Mouse (Mus musculus) embryonic facial prominence, embryonic 14.5 days (tissue): ENCODE measurements at regions not wholly inside any gene's neighbourhood (a gene's known extent, or its start where the extent isn't known, plus 50 kb on each side); places are given as distances from the start of the nearest gene placed in this dataset.

Experiments
- ATAC-seq: fragments of 200-750 bp; cut with Nextera tagmentation; 2 replicates; pipeline ENCODE4 v1.8.0; 2017; ENCODE audit warnings: low read depth, moderate number of reproducible peaks, moderate TSS enrichment
- DNase-seq: peaks from one replicate; pipeline ENCODE4 v3.0.0-alpha.2; 2015; ENCODE audit warnings: low spot score
- H3K27ac ChIP-seq: fragments of 300-500 bp; sonication (generic); replicated peaks from 2 replicates; pipeline ENCODE4 v1.5.1; 2014; ENCODE audit warnings: low read depth, mild to moderate bottlenecking, low read length, moderate library complexity
- H3K27me3 ChIP-seq: fragments of 300-500 bp; sonication (generic); replicated peaks from 2 replicates; pipeline ENCODE4 v1.6.1; 2014; ENCODE audit warnings: low read length; ENCODE audit not compliant: control insufficient read depth, insufficient read depth
- H3K36me3 ChIP-seq: fragments of 300-500 bp; sonication (generic); 2 replicates; pipeline ENCODE4 v1.6.1; 2014; ENCODE audit warnings: low read length, mixed read lengths; ENCODE audit not compliant: control insufficient read depth, insufficient read depth
- H3K4me1 ChIP-seq: fragments of 300-500 bp; sonication (generic); 2 replicates; pipeline ENCODE4 v1.6.1; 2014; ENCODE audit warnings: antibody characterized with exemption, low read length; ENCODE audit not compliant: control insufficient read depth, insufficient read depth
- H3K4me2 ChIP-seq: fragments of 300-500 bp; sonication (generic); 2 replicates; pipeline ENCODE4 v1.6.1; 2014; ENCODE audit warnings: low read depth, mild to moderate bottlenecking, low read length, moderate library complexity, mixed read lengths
- H3K4me3 ChIP-seq: fragments of 300-500 bp; sonication (generic); 2 replicates; pipeline ENCODE4 v1.5.1; 2014; ENCODE audit warnings: low read depth, mild to moderate bottlenecking, low read length
- H3K9ac ChIP-seq: fragments of 300-500 bp; sonication (generic); 2 replicates; pipeline ENCODE4 v1.6.1; 2014; ENCODE audit warnings: low read depth, mild to moderate bottlenecking, low read length, moderate library complexity, mixed read lengths
- H3K9me3 ChIP-seq: fragments of 300-500 bp; sonication (generic); 2 replicates; pipeline ENCODE4 v1.6.1; 2016; ENCODE audit warnings: low read length; ENCODE audit not compliant: control insufficient read depth
- WGBS: fragments of 180-500 bp; shearing (Covaris S2); extraction: QIAGEN DNeasy Blood & Tissue Kit; methylation state at CpG from one replicate; pipeline ENCODE4 v1.1.7; 2014; 5-methylcytosine and 5-hydroxymethylcytosine counted together

DNA sequence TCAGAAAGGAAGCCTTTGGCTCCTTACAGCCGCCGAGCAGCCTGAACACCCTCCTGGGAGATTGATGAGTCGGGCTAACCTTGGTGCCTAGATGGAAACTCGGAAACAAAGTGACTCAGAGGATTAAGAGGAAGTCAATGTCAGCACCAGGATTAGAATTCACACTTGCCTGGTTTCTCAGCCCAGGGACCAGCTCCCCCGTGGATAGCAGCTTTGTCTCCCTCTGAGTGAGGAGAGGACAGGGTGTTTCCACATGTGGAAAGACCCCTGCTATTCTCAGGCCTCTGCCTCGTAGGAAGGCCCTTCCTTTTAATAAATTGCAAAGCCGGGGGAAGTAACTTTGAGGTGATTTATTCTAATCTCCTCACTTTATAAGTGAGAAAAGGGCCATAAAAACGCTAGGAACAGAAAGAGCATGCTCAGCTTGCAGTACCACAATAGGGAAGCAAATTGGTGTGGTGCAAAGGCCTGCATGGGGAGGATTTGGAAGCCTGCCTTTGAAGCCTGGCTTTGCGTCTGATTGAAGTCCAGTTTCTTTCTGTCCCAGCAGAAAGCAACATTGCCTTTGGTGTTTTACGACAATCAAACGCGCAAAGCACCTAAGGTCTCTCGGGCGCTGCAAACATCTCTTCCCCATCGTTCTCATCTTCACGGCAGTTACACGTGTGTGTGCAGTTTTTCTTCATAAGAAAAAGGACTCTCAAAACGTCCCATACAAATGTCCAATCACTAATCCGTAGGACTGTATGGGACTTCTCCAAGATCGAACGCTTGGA is 242.8 kb downstream of the Ndfip2 start:
- DNase-seq (no peak), ATAC-seq (no peak)
- 20% methylated on average over 21 of the region's 21 CpGs for WGBS
- Histone ChIP-seq H3K4me1 (peaks cover 37% of the 10 kb centered on the region), H3K9ac (0 out of 2 replicates have a peak overlapping the region, but pooled peaks have one; percentile 26), H3K9me3 (no peaks in the 10 kb centered on the region), H3K27me3 (peaks cover 13% of the 10 kb centered on the region; the same call in 1 of the 2 replicates), H3K4me2 (peak overlapping the region; percentile 43; the same call in 1 of the 2 replicates), H3K4me3 (peak overlapping the region; percentile 5; the same call in 1 of the 2 replicates), H3K27ac (no peak overlapping the region), H3K36me3 (no peaks in the 10 kb centered on the region)

DNA sequence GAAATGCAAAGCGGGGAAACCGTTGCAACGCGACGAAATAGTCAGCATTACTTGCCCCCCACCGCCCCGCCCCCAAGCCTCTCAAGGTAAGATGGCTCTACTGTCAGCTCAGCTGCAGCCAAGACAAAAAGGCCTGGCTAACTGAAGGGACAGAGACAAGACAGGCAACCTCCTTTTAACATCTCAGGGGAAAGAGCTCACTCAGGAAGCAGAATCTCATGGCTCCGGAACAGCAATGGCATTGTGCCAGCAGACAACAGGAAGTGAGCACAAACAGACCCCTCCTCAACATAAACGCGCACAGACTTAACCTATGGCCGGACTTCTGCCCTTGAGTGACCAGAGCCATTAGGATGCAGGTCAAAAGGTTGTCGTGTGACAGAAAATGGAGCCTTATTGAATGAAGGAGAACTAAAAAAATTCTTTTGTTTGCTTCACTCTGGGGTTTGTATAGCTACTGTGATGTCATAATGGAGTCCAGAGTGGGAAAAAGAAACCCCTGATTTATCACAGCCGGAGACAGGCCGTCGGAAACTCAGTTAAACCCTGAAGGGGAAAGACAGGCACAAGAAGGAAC is 241.0 kb downstream of the Ndfip2 start:
- DNase-seq = no peak
- no peak for ATAC-seq
- Histone ChIP-seq H3K27ac (no peak overlapping the region), H3K4me2 (peak overlapping the region; percentile 43), H3K9me3 (no peaks in the 10 kb centered on the region), H3K27me3 (peaks cover 13% of the 10 kb centered on the region; the same call in 1 of the 2 replicates), H3K36me3 (no peaks in the 10 kb centered on the region), H3K9ac (peak overlapping the region; percentile 21; the same call in 1 of the 2 replicates), H3K4me1 (peaks cover 37% of the 10 kb centered on the region), H3K4me3 (peak overlapping the region; percentile 13; the same call in 1 of the 2 replicates)
- WGBS = 21% methylated on average over 15 of the region's 15 CpGs

DNA sequence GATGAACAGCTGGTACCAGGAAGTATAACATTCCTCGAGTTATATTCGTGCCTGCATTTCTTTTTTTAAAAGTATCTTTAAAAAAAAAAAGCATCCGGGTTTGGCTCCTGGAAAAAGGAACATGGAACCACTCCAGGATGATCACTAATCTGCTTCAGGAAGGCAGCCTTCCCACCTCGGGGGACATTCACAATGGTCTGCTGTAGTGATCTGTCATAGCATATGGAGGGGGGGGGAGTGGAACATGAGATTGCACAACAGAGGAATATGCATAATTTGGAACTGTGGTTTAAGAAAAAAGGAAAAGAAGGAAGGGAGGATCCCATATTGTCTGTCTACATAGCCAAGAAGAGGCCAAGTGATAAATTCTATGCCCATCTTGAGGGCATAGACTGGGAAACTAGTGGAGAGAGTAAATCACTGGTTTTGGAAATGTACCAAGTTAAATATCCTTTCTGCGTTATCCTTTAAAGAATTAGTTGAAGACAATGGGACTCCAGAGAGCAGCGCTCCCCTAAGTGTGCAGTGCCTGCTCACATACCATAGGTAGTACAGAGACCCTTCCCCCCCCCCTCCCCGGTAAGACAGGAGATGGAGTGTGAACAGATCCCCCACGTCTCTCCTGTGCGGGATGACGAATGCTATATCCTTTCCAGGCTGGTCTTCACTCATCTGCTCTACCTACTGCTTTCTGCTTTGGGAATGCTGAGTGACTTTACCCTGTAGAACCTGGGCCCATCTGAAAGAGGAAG is 240.0 kb downstream of the Ndfip2 start:
- no peak for ATAC-seq
- WGBS = 41% methylated on average over 10 of the region's 10 CpGs

DNA sequence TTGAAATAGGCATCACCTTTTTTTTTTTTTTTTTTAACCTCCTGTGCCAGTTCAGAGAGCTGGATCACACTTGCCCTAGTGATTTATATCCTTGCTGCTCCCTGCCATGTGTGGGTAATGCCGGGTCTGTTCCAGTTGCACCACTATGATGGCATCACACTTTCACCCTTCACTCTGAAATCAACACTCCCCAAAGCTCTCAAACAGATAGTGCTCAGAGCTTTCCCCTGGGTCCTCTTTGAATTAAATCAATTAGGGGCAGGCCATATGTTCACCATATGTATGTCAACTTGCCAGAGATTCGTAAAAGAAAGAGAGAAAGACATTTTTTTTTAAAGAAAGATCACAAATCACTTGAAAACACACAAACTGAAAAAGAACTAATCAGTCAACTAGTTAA is 236.8 kb downstream of the Ndfip2 start:
- DNase-seq (peak; percentile 64), ATAC-seq (no peak)
- no peaks in the 10 kb centered on the region for H3K36me3 ChIP-seq
- H3K4me3 ChIP-seq = no peak overlapping the region
- no peak overlapping the region for H3K9ac ChIP-seq
- no peak overlapping the region for H3K27ac ChIP-seq
- WGBS = 22% methylated on average over 2 of the region's 2 CpGs
- H3K4me1 ChIP-seq = peaks cover 20% of the 10 kb centered on the region
- no peaks in the 10 kb centered on the region for H3K9me3 ChIP-seq
- no peaks in the 10 kb centered on the region for H3K27me3 ChIP-seq
- H3K4me2 ChIP-seq = no peak overlapping the region

More for the DNA sequence above, 240.0 kb downstream of the Ndfip2 start:
- Histone ChIP-seq H3K36me3 (no peaks in the 10 kb centered on the region), H3K9ac (no peak overlapping the region), H3K4me3 (no peak overlapping the region), H3K4me2 (no peak overlapping the region), H3K4me1 (peaks cover 37% of the 10 kb centered on the region), H3K27ac (no peak overlapping the region), H3K9me3 (no peaks in the 10 kb centered on the region), H3K27me3 (peaks cover 13% of the 10 kb centered on the region; the same call in 1 of the 2 replicates)
- DNase-seq = peak; percentile 67

DNA sequence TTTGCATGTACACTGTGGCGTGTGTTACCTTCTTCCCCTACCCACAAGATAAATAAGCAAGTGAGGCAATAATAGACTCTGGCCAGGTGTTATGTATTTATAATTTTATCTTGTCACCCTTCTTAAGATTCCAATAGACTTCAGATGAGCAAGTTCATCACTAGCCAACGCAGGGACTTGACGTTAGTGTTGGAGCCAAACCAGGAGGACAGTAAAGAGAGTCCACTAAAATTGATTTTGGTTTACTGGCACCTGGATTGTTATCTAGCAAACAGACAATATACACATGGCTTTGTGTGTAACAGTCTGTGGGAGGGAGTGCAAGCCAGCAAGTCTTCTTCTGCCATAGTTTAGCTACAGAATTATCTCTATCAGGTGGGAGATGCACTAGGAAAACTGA is 236.0 kb downstream of the Ndfip2 start:
- no peak for ATAC-seq

DNA sequence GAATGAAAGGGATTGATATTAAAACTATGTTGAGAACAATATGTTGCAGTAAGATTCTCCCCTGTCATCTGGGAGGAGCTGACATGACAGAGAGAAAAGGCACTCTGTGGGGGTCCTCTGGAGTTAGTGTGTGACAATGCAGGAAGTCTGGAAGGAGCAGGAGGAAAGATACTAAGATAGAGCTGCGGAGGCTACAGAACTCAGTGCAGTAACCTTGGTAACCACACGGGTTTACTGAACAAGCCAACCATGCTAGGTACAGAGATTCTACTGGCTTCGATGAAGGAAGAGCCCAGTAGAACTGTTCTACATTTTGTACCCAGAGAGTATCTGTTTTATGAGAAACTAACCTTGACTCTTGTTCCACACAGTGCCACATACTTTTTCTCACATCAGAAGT is 231.8 kb downstream of the Ndfip2 start:
- no peaks in the 10 kb centered on the region for H3K4me1 ChIP-seq
- H3K27ac ChIP-seq = no peak overlapping the region
- no peaks in the 10 kb centered on the region for H3K36me3 ChIP-seq
- H3K9ac ChIP-seq = no peak overlapping the region
- H3K9me3 ChIP-seq = no peaks in the 10 kb centered on the region
- DNase-seq (no peak), ATAC-seq (no peak)
- H3K27me3 ChIP-seq = no peaks in the 10 kb centered on the region
- no peak overlapping the region for H3K4me2 ChIP-seq
- H3K4me3 ChIP-seq = no peak overlapping the region
- WGBS = 69% methylated on average over 3 of the region's 3 CpGs

More for the DNA sequence above, 236.0 kb downstream of the Ndfip2 start:
- H3K4me2 ChIP-seq = no peak overlapping the region
- peaks cover 16% of the 10 kb centered on the region for H3K4me1 ChIP-seq
- H3K4me3 ChIP-seq = no peak overlapping the region
- no peaks in the 10 kb centered on the region for H3K9me3 ChIP-seq
- no peaks in the 10 kb centered on the region for H3K27me3 ChIP-seq
- H3K9ac ChIP-seq = no peak overlapping the region
- no peaks in the 10 kb centered on the region for H3K36me3 ChIP-seq
- no peak overlapping the region for H3K27ac ChIP-seq
- DNase-seq = no peak
- 90% methylated on average over 3 of the region's 3 CpGs for WGBS

DNA sequence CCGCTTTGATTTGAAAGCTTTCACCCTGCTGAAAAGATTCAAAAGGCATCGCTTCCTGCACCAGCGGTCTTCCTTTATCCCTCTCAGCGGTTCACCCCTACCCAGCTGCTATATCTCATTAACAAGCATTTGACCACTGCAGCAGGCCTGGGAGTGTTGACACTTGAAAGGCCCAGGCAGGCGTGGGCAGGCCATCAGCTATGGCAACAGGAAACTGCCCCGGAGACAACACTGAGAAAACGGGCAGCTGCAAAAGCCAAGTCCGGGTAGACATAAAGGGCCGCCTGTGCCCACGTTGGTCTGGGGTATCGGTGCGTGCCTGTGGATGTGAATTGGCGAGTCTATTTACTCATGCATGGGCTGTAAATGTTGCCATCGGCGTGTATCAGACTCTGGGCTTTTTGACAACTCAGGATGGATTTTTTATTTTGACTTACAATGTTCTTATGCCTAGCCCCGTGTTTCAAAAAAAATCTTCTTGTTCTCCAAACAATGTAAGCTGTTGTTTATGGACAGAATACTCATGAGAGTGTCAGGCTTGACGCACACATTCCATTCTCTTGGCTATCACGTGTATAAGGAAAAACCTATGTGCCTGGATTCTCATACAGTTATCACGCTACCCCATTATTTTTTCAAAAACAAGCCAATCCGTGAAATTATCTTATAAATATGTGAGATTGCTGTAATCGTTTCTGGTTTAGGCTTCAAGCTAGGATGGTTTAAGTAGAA is 225.1 kb downstream of the Ndfip2 start:
- DNase-seq = peak; percentile 91
- H3K27me3 ChIP-seq = no peaks in the 10 kb centered on the region
- H3K4me1 ChIP-seq = peaks cover 19% of the 10 kb centered on the region
- H3K4me3 ChIP-seq = peak overlapping the region; percentile 32
- peak overlapping the region; percentile 58; the same call in 1 of the 2 replicates for H3K27ac ChIP-seq
- H3K9ac ChIP-seq = peak overlapping the region; percentile 56
- ATAC-seq = peak; percentile 94
- H3K9me3 ChIP-seq = no peaks in the 10 kb centered on the region
- 15% methylated on average over 21 of the region's 21 CpGs for WGBS
- H3K4me2 ChIP-seq = peak overlapping the region; percentile 58
- H3K36me3 ChIP-seq = no peaks in the 10 kb centered on the region
